Mouse (Mus musculus) frontal cortex, adult (tissue): ENCODE measurements around the gene Mettl7a1.
"Not testable (repeated sequence)": the region's sequence is repeated elsewhere in the genome, so short reads cannot be mapped to it uniquely, and the experiment has no call there.

Experiments
- ATAC-seq: cut with Nextera tagmentation; 2 replicates; pipeline ENCODE4 v1.9.2; 2017; ENCODE audit warnings: mild to moderate bottlenecking, moderate library complexity, mixed read lengths; ENCODE audit not compliant: low TSS enrichment

Mettl7a1 gene

GRCm38 (mm10) chr15:100304019-100304991 is at the start of gene Mettl7a1:
TSS of gene Mettl7a1 (plus strand) at chr15:100304140.
- peak; percentile 69 for ATAC-seq

DNA sequence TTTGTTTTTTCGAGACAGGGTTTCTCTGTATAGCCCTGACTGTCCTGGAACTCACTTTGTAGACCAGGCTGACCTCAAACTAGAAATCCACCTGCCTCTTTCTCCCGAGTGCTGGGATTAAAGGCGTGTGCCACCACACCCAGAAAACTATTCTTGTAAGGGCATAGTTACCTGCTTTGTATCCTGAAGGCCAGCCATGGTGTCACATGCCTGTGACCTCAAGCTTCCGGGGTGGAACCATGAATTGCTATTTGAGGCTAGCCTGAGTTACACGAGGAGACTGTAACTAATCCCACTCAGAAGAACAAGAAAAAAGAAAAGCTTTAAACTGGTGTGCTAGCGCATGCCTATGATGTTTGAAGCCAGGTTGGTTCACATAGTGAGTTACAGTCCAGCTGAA is 47.6 kb upstream of the Mettl7a1 start:
- no peak for ATAC-seq

DNA sequence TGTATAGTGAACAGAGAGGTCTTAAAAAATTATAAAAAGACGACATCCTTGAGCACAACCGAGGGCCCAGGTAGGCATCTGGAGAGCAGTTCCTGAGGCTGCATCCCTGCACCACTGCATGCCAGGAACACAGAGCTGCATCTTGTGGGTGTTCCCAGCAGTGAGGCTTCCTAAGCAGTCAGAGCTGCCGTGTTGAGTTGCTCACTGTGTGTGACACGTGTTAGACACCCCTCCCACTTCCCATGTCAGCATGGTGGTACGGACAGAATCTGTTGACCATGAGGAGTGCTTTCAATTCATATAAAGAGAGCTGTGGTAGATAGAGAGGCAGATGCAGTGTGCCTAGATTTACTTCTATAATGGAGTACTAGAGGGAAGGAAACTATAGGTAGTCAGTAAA is 46.6 kb upstream of the Mettl7a1 start:
- no peak for ATAC-seq

DNA sequence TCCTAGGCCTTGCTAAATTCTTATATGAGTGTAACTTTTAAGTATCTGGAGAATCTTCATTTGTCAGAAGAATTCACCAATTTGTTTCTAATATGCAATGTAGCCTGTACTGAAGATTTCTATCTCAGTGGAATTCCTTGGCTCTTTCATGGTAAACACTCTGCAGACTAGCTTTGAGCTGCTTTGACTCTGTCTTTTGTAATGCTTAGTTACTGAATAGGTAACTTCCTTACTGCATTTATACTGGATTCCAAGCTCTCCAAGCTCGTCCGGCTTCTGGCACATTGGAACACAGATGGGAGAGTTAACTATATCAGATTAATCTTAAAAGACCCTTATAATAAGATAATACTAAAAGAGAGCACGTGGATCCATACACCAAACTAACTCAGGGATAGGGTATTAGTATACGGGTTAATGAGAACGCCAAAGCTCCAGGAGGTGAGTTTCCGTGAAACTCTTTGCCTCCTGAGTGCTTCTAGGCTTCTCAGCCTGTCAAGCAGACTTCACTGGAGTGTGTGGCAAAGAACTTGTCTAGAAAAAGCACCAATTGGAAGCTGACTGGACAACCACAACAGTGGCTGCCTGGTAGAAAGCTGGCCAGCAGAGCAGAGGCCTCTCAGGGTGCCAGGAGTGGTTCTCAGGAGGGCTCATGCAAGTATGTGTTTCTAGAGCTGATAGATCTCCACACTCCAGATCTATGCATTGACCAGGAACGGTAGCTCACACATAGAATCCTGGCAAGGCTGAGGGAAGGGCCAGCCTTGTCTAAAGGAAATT is 45.1 kb upstream of the Mettl7a1 start:
- ATAC-seq: no peak

GRCm38 (mm10) chr15:100260351-100260750 is 43.6 kb upstream of the Mettl7a1 start:
- not testable (repeated sequence) for ATAC-seq

GRCm38 (mm10) chr15:100263246-100263905 is 40.6 kb upstream of the Mettl7a1 start:
- ATAC-seq: peak; percentile 50; the same call in 1 of the 2 replicates

GRCm38 (mm10) chr15:100265586-100266325 is 38.2 kb upstream of the Mettl7a1 start:
- ATAC-seq: no peak

DNA sequence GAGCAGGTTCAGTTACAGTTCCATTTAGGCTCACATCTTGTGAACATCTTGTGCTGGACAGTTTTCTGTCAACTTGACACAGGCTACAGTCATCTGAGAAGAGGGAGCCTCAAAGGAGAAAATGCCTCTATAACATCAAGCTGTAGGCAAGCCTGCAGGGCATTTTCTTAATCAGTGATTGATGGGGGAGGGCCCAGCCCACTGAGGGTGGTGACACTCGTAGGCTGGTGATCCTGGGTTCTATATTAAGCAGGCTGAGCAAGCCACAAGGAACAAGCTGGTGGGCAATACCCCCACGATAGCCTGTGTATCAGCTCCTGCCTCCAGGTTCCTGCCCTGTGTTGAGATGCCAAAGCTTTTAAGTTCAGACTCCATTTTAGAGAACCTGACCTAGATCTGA is 35.0 kb upstream of the Mettl7a1 start:
- ATAC-seq: no peak

DNA sequence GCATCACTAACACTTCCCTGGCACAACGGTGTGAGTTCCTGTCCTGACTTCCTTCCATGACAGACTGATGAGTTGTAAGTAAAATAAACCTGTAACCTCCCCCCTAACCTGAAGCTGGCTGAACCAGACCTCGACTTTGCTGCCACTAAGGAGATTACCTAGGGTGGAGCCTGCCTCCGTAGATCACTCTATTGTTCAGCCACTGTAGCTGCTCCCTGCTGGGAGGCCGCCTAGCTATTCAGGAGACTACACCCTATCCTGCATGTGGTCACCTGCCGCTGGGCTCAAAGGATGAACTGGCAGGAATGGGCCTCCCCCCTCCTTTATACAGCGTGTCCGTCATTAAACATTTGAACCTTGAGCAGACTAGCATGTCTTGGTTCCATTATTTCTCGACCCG is 34.2 kb upstream of the Mettl7a1 start:
- ATAC-seq: no peak

DNA sequence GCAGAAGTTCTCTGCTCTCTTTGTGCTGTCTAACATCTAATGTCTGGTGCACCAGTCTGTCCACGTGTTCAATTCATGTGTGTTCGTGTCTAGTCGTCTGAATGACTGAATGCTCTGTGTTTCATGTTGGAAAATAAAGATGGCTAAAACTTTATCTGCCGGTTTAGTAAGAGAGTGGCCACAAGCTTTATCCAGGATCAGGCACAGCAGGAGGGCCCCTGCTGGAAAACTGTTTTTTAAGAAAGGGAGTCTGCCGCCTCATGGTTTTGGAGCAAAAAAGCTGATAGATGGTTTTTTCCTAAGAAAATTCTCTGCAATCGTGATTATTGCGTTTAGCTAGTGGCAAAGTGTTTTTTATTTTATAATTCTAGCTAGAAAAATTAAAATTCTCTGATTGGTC is 33.3 kb upstream of the Mettl7a1 start:
- not testable (repeated sequence) for ATAC-seq

DNA sequence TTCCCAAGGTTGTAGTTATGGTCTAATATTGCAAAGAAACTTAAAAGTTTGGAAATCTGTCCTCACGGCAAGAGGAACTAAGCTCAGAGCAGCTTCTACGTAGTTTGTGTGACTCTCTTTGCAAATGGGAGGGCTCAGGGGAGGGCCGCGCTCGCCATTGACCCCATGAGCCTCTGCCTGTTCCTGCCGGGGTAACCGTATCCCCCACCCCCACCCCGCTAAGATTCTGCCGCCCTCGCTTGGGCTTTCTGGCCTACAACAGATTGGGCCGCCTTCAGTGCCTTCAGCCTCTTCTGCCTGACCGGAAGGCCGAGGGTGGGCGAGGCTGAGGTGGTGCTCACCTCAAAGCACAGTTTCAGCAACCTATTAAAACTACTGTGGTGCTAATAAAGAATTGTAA is 32.5 kb upstream of the Mettl7a1 start:
- ATAC-seq: no peak

DNA sequence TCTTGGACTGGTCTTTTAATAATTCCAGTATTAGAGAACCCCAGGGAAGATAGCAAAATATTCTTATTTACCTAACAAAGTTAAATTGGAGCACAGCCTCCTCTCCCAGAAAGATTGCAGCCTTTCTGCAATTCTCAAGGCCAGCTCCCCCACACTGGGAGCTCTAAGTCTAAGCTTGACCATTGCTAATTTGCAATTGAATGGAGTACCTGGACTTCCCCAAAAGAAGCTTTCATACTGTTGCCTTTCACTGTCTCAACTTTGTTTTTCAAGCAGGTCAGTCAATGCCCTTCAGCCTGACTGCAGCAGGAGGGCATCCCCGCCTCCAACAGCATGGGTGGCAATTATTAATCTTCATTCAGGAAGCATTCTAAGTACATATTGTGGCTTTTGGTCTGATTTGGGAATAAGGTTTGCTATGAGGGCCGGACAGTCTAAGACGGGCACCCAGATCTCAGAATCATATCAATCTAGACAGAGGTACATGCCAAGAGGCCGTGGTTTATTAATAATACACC is 30.1 kb upstream of the Mettl7a1 start:
- not testable (repeated sequence) for ATAC-seq

DNA sequence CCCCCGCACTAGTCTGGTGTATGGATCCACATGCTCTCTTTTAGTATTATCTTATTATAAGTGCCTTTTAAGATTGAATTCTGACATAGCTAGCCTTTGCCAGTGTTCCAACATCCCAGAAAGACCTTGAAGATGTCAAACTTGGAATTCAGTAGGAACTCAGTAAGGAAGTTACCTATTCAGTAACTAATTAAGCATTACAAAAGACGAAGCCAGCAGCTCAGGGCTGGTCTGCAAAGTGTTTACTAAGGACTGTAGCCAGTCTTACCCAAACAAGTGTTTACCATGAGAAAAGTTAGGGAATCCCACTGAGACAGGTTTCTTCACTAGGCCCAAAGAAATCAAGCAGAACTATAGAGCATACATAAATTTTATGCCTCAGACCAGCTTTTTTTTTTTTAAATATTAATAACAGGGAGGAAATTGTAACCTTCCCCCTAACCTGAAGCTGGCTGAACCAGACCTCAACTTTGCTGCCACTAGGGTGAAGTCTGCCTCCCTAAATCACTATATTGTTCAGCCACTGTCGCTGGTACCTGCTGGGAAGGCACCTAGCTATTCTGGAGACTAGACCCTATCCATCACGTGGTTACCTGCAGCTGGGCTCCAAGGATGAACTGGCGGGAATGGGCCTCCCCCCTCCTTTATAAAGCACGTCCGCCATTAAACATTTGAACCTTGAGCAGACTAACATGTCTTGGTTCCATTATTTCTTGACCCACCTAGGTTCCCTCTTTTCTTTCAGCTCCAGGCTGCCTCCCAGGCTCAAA is 29.0 kb upstream of the Mettl7a1 start:
- ATAC-seq: no peak

GRCm38 (mm10) chr15:100276403-100276802 is 27.5 kb upstream of the Mettl7a1 start:
- ATAC-seq: no peak

GRCm38 (mm10) chr15:100277586-100277985 is 26.4 kb upstream of the Mettl7a1 start:
- no peak for ATAC-seq

DNA sequence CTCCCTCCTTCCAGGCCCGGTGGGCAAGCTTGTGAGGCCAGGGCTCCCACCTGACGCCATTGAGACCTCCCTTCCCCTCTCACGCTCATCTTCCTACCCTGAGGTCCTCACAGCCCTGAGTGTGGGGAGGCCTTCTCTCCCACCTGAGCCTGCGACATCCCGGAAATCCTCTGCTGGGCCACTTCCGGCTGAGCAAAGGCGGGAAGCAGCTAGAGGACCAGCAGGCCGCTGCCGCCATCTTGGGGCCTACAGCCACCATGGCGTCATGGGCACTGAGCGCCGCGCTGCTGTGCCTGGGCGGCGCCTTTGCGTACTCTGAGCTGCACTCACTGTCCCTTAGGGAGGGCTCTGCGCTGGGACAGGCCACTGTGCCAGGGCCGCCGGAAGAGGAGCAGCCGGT is 23.3 kb upstream of the Mettl7a1 start, which contains the start of gene Tmprss12:
TSS of gene Tmprss12 (plus strand) at position 212 of the 400 bp plus-strand sequence.
- ATAC-seq: no peak

DNA sequence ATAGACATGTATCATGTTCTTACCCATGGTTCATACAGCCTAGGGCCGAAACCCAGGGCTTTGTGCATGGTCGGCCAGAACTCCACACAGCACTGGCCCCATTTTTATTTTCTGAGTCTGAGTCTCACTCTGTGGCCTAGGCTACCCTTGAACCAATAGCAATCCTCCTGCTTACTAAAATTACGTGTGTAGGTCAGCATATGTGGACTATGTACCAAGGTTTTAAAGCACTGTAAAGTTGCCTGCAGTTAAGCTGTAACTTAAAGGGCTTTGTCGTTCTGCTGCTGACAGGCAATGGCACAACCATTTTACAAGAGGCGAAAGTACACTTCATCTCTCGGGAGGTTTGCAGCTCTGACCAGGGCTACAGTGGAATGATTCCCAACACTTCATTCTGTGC is 15.0 kb upstream of the Mettl7a1 start:
- no peak for ATAC-seq

DNA sequence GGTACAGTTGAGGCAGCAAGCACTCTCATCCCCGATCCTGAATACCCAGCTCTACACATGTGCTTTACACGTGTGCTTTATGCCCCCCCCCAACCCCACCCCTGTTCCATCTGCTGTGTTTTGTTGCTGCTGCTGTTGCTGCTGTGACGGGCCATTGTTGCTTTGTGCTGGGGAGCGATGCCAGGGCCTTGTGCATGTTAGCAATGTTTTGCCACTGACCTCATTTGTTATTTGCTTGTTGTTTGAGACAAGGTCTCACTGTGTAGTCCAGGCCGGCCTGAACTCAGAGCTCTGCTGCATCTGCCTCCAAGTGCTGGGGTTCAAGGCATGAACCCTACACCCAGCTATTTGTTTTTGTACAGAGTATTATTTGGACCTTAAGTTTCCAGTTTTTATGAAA is 13.1 kb upstream of the Mettl7a1 start:
- peak; percentile 38; the same call in 1 of the 2 replicates for ATAC-seq

GRCm38 (mm10) chr15:100292326-100292725 is 11.6 kb upstream of the Mettl7a1 start:
- ATAC-seq: no peak

- no peak for ATAC-seq
Measured at GRCm38 (mm10) chr15:100297856-100298255, 6.1 kb upstream of the Mettl7a1 start.
